Mouse (Mus musculus) midbrain, embryonic 12.5 days (tissue): ENCODE data around the gene Dtx3l. TPM values are rescaled to one million over a fixed set of nuclear protein-coding genes. Genes with fewer than 3 reads are reported as not detected.
"Not testable (repeated sequence)": the region's sequence is repeated elsewhere in the genome, so short reads cannot be mapped to it uniquely, and the experiment has no call there.

Experiments
- ATAC-seq: fragments of 200-750 bp; cut with Nextera tagmentation; 2 replicates; pipeline ENCODE4 v1.8.0; 2017; ENCODE audit warnings: low read depth, moderate TSS enrichment, moderate library complexity; ENCODE audit not compliant: low FRiP score
- H3K27ac ChIP-seq: fragments of 300-500 bp; sonication (generic); replicated peaks from 2 replicates; pipeline ENCODE4 v1.5.1; 2016; ENCODE audit warnings: mild to moderate bottlenecking
- H3K27me3 ChIP-seq: fragments of 300-500 bp; sonication (generic); 2 replicates; pipeline ENCODE4 v1.6.1; 2016; ENCODE audit warnings: mild to moderate bottlenecking
- H3K36me3 ChIP-seq: fragments of 300-500 bp; sonication (generic); 2 replicates; pipeline ENCODE4 v1.6.1; 2016
- H3K4me1 ChIP-seq: fragments of 300-500 bp; sonication (generic); 2 replicates; pipeline ENCODE4 v1.6.1; 2016
- H3K4me2 ChIP-seq: fragments of 300-500 bp; sonication (generic); replicated peaks from 2 replicates; pipeline ENCODE4 v1.6.1; 2016; ENCODE audit warnings: mild to moderate bottlenecking, moderate library complexity
- H3K4me3 ChIP-seq: fragments of 300-500 bp; sonication (generic); 2 replicates; pipeline ENCODE4 v1.5.1; 2016; ENCODE audit warnings: mild to moderate bottlenecking
- H3K9ac ChIP-seq: fragments of 300-500 bp; sonication (generic); replicated peaks from 2 replicates; pipeline ENCODE4 v1.6.1; 2016; ENCODE audit warnings: mild to moderate bottlenecking, moderate library complexity
- H3K9me3 ChIP-seq: fragments of 300-500 bp; sonication (generic); 2 replicates; pipeline ENCODE4 v1.6.1; 2016; ENCODE audit warnings: mild to moderate bottlenecking
- WGBS: fragments of 180-500 bp; shearing (Covaris S2); methylation state at CpG from one replicate; pipeline ENCODE4 v1.1.7; 2016; 5-methylcytosine and 5-hydroxymethylcytosine counted together
- polyA plus RNA-seq: library from polyadenylated mRNA; unstranded; fragments of >200 nt; fragmentation: Nextera tagmentation; extraction: Ambion mirVana; gene quantifications from 2 replicates; pipeline ENCODE4 v1.2.1, GENCODE M21; 2016

The Dtx3l gene
- polyA plus RNA-seq, 1 experiment from 2014 or later: 2.3 TPM

DNA sequence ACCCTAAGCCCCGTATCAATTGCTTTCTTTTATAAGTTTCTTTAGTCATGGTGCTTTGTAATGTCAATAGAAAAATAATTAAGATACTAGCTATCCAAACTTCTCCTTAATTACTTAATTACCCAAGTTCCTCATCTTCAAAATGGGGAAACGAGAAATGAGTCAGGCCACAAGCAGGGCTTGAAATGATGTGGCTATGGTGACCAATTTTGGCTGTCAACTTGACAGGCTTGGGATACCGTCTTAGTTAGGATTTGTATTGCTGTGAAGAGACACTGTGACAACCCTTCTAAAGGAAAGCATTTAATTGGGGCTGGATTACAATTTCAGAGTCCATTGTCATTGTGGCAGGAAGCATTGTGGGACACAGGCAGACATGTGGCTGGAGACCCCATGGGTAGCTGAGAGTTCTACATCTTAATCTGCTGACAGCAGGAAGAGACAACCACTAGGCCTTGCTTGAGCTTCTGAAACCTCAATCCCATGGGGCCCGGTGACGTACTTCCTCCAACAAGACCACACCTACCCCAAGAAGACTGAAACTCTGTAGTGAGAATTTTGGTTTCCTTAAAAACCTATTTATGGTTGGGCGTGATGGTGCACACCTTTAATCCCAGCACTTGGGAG is 35.8 kb downstream of the Dtx3l start:
- 87% methylated on average over 6 of the region's 6 CpGs for WGBS
- Histone ChIP-seq H3K4me1 (no peaks in the 10 kb centered on the region), H3K36me3 (no peaks in the 10 kb centered on the region), H3K27me3 (no peaks in the 10 kb centered on the region), H3K27ac (no peak overlapping the region), H3K9ac (no peak overlapping the region), H3K4me2 (no peak overlapping the region), H3K4me3 (no peak overlapping the region), H3K9me3 (0 out of 2 replicates have a peak, but pooled peaks cover 3% of the 10 kb centered on the region)
- ATAC-seq: no peak

DNA sequence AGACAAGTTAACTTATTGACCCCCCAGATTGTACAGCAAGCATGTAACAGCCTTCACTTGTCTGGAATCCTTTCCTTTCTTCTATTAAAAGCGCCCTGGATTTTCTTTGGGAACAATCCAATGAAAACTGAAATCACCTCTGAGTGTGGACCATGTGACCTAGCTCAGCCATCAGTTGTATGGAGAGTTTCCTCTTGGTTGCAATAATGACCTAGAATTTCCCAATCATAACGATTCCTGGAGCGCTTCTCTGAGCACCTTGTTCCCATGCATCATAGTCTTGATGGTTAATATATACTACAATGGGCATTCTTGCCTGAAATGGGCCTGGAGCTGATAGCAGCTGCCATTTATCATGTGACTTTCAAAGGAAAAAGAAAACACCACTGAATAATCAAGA is 38.4 kb downstream of the Dtx3l start:
- no peak for ATAC-seq
- Histone ChIP-seq H3K4me2 (no peak overlapping the region), H3K4me1 (no peaks in the 10 kb centered on the region), H3K36me3 (no peaks in the 10 kb centered on the region), H3K4me3 (no peak overlapping the region), H3K9ac (no peak overlapping the region), H3K9me3 (0 out of 2 replicates have a peak, but pooled peaks cover 8% of the 10 kb centered on the region), H3K27me3 (no peaks in the 10 kb centered on the region), H3K27ac (no peak overlapping the region)
- WGBS: 86% methylated on average over 3 of the region's 3 CpGs

DNA sequence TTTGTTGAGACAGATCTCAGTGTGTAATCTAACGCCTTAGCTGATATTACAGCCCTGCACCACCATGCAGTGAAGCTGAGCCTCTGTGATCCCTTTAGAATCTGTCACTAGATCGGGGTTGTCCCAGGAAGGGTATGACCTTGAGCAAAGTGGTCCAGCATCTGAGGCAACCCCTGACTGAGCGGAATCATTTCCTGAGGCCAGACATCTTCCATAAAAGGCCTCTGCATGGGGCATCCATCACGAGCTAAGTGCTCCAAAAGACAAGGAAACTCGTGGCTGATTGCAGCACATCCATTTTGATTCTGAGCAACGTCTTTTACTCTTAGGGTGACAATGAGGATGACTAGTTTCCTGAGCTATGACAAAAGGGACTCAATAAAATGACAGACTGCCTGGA is 44.0 kb downstream of the Dtx3l start:
- Histone ChIP-seq H3K36me3 (no peaks in the 10 kb centered on the region), H3K4me1 (no peaks in the 10 kb centered on the region), H3K27ac (no peak overlapping the region), H3K9me3 (0 out of 2 replicates have a peak, but pooled peaks cover 5% of the 10 kb centered on the region), H3K27me3 (no peaks in the 10 kb centered on the region), H3K4me2 (no peak overlapping the region), H3K4me3 (no peak overlapping the region), H3K9ac (no peak overlapping the region)
- WGBS: 69% methylated on average over 6 of the region's 6 CpGs
- no peak for ATAC-seq

DNA sequence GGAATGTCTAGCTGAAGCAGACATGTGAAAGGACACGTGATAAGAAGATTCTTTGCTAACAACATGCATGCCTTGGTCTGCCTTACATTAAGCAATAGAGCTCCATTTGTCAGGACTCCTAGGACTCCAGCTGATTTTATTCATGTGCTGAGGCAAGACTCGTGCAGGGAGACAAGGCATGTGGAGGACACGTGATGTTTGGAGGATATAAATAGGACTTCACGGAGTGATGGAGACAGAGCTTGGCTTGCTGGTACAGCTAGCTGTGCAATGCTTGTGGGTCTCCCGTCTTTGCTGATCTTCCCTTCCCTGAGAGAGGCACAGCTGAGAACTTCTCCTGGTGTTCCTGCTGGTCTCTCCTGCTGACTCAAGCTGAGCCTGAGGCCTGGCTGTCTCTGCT is 47.3 kb downstream of the Dtx3l start:
- H3K36me3 ChIP-seq, H3K27me3 ChIP-seq, ATAC-seq, H3K4me3 ChIP-seq, H3K27ac ChIP-seq, H3K4me2 ChIP-seq, H3K9me3 ChIP-seq, H3K4me1 ChIP-seq, H3K9ac ChIP-seq: not testable (repeated sequence)
- WGBS: 86% methylated on average over 5 of the region's 5 CpGs

DNA sequence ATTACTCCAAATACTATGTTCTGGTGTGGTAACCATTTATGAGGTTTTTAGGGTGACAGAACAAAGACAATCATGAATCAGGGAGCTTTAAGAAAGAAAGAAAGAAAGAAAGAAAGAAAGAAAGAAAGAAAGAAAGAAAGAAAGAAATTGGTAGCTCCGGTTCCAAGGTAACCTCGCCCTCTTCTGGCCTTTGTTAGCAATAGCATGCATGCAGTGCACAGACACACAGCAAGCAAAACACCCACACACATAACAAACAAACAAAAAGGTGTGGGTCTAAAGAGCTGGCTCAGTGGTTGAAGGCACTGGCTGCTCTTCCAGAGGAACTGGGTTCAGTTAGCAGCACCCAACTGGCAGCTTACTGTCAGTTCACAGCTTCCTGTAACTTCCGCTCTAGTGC is 48.3 kb downstream of the Dtx3l start:
- Histone ChIP-seq H3K4me3 (no peak overlapping the region), H3K27ac (no peak overlapping the region), H3K4me2 (no peak overlapping the region), H3K36me3 (no peaks in the 10 kb centered on the region), H3K9ac (no peak overlapping the region), H3K27me3 (no peaks in the 10 kb centered on the region), H3K9me3 (no peaks in the 10 kb centered on the region), H3K4me1 (no peaks in the 10 kb centered on the region)
- 77% methylated on average over 3 of the region's 3 CpGs for WGBS
- ATAC-seq: no peak

DNA sequence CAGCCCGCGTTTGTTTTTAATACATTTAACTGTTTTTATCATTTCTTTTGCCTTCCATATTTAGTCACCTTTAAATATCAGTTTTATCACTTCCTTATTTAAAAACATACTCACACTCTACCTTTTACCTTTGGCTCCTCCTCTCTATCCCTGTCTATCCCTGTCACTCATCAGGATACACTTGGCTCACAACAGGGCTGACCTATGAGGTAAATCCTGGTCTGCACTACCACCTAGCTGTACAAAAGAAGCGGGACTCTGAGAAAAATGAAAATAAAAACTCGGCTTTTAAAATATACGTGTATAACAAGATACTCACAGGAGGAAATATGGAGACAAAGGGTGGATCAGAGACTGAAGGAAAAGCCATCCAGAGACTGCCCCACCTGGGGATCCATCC is 50.0 kb downstream of the Dtx3l start:
- no peak overlapping the region for H3K27ac ChIP-seq
- H3K4me2 ChIP-seq: no peak overlapping the region
- H3K4me1 ChIP-seq: no peaks in the 10 kb centered on the region
- ATAC-seq: no peak
- H3K9me3 ChIP-seq: no peaks in the 10 kb centered on the region
- no peak overlapping the region for H3K4me3 ChIP-seq
- H3K27me3 ChIP-seq: no peaks in the 10 kb centered on the region
- no peaks in the 10 kb centered on the region for H3K36me3 ChIP-seq
- no peak overlapping the region for H3K9ac ChIP-seq
- WGBS: 93% methylated on average over 5 of the region's 5 CpGs

DNA sequence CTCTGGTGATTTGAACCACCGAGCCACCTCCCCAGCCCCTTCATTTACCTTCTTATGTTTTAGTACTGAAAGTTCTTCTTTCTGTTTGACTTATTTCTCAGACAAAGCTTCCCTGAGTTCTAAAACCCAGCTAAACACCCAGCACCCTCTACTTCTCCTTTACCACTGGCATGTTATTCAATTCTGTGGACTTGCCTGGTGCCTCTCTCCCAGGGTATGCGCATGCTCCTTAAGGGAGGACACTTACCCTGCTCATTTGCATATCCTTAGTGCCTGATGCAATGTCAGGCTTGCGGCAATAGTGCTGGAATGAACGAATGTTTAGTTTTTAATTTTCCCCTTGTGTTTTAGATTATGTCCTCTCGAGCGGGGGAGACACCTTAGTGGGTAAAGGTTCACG is 50.8 kb downstream of the Dtx3l start:
- Histone ChIP-seq H3K4me1 (no peaks in the 10 kb centered on the region), H3K27ac (no peak overlapping the region), H3K36me3 (no peaks in the 10 kb centered on the region), H3K27me3 (no peaks in the 10 kb centered on the region), H3K9me3 (no peaks in the 10 kb centered on the region), H3K9ac (no peak overlapping the region), H3K4me3 (no peak overlapping the region), H3K4me2 (no peak overlapping the region)
- ATAC-seq: no peak
- 86% methylated on average over 7 of the region's 7 CpGs for WGBS

Other genes with a start within 250 kb of the Dtx3l start
- gene Dirc2, start 169.8 kb downstream of the Dtx3l start, polyA plus RNA-seq: 24.5 and 26.3 TPM in 2 replicates
- gene Hspbap1, start 168.8 kb downstream of the Dtx3l start, polyA plus RNA-seq: 20.9 and 21.9 TPM in 2 replicates
- 0.30 and 0.45 TPM in 2 replicates for gene Parp14, start 67.6 kb downstream of the Dtx3l start, polyA plus RNA-seq
- 2.2 TPM in 2 replicates for gene Parp9, start 681 bp downstream of the Dtx3l start, polyA plus RNA-seq
- 82.8 and 91.4 TPM in 2 replicates for gene Kpna1, start 39.6 kb upstream of the Dtx3l start, polyA plus RNA-seq
- gene Wdr5b, start 102.0 kb upstream of the Dtx3l start, polyA plus RNA-seq: 12.5 and 13.2 TPM in 2 replicates
- gene Fam162a, start 132.4 kb upstream of the Dtx3l start, polyA plus RNA-seq: 183 and 184 TPM in 2 replicates
- gene Ccdc58, start 132.5 kb upstream of the Dtx3l start, polyA plus RNA-seq: 59.9 and 64.9 TPM in 2 replicates
- gene Csta1, start 192.1 kb upstream of the Dtx3l start, polyA plus RNA-seq: 0.06 TPM in 1 of 2 replicates, not detected in the other
- gene Stfa2l1, start 217.7 kb upstream of the Dtx3l start, polyA plus RNA-seq: not detected in 2 replicates
- gene Gm5483, start 245.1 kb upstream of the Dtx3l start, polyA plus RNA-seq: 1.5 and 2.0 TPM in 2 replicates